Mouse (Mus musculus) CD4-positive, CD25-positive, alpha-beta regulatory T cell, adult 4 months (primary cell): ENCODE measurements around the gene Vmn1r201. TPM values are rescaled to one million over a fixed set of nuclear protein-coding genes. Genes with fewer than 3 reads are reported as not detected.

Source experiments
- ATAC-seq: one replicate; pipeline ENCODE4 v1.8.0; 2017
- polyA plus RNA-seq, 2 experiments: library from polyadenylated mRNA; unstranded; fragments of 100-300 nt; shearing (Covaris generic); gene quantifications; one replicate each; pipeline ENCODE4 v1.2.1; 2017

Vmn1r201 gene
- not detected for polyA plus RNA-seq

DNA sequence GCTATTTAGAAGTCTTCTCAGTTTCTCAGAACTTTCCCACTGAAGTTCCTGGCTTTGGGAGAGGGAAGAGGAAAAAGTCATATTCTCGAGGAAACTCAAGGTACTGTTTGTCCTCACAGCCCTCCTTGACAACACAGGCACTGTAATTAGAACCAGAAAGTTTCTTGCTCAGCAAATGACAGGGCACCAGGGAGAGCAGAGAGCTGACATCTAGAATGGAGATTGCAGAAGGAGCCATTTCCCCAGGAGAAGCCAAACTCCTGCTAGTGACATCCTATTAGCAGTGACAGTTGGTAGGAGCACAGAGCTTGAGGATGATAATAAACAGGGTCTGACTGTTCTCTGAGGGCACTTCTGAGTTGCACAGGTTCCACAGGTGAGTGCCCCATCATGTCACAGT is at the start of gene Vmn1r201:
Gene Vmn1r201 (plus strand): TSS at position 301 of the 400 bp plus-strand sequence.
- ATAC-seq = no peak

DNA sequence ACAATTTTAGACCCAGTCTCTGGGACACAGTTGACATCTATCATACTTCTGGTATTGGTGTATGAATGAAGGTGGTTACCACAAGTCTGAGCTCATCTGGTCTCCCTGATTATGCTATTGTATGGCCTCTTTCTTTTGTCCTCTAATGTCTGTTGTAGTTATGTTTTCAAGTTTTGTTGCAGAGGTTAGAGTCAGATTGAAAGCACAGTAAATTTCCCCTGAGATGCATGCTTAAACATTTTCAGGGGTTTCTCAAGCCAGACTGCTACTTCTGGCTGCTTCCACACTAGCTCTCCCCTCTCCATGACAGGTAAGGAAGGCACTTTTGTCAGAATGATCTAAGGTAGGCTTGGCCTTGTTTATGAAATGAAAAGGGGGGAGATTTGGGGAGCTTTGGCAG is 16.6 kb upstream of the Vmn1r201 start:
- no peak for ATAC-seq

DNA sequence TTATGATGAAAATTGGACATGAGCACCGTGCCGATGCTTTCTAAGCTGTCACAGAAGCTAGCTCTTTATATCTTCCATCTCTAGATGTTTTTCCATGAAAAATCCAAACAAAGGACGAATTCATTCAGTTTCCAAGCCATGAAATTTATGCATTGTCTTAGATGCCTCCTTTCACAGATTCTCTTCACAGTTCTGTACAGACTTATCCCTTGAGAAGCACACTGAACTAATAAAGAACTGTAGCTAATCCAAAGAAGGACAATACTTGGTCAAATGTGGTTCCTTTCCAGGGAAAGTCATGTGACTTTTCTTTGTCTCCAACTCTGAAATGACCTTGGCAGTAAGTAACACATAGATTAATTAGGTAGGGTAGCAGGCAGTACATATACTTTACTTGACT is 30.7 kb downstream of the Vmn1r201 start:
- ATAC-seq = no peak

DNA sequence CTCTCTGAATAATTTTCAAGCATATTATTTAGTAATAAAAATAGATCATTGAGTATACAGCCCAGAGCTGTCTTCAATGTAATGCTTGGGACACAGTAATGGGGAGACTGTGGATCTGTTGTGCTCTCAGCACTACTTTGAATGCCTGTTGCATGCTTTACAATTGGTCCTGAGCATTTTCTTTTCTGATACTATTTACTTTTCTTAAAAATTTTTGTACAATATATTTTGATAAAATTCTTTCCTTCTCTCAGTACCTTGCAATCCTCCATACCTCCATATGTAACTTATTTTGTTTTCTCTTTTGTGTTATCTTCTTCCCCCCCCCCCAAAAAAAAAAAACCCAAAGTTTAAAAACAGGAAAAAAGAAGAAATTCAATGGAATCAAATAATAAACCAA is 33.6 kb downstream of the Vmn1r201 start, which contains the start of gene Vmn1r202:
Gene Vmn1r202 (minus strand): TSS at position 101 of the 400 bp plus-strand sequence.
- no peak for ATAC-seq

GRCm38 (mm10) chr13:22517814-22518213 is 46.1 kb downstream of the Vmn1r201 start, which contains the start of gene Vmn1r203:
Gene Vmn1r203, plus strand, starts transcription at chr13:22518114.
- ATAC-seq = no peak

Other genes with a start within 250 kb of the Vmn1r201 start
- not detected for gene Vmn1r193, start 248.8 kb upstream of the Vmn1r201 start, polyA plus RNA-seq
- gene Vmn1r194, start 227.7 kb upstream of the Vmn1r201 start, polyA plus RNA-seq = not detected
- not detected for gene Vmn1r195, start 201.4 kb upstream of the Vmn1r201 start, polyA plus RNA-seq
- not detected for gene Vmn1r196, start 182.0 kb upstream of the Vmn1r201 start, polyA plus RNA-seq
- gene Vmn1r197, start 147.3 kb upstream of the Vmn1r201 start, polyA plus RNA-seq = not detected
- gene Vmn1r198, start 121.6 kb upstream of the Vmn1r201 start, polyA plus RNA-seq = not detected
- gene Vmn1r199, start 92.1 kb upstream of the Vmn1r201 start, polyA plus RNA-seq = not detected
- not detected for gene Vmn1r200, start 81.5 kb upstream of the Vmn1r201 start, polyA plus RNA-seq
- gene Vmn1r202, start 33.5 kb downstream of the Vmn1r201 start, polyA plus RNA-seq = not detected
- gene Vmn1r203, start 46.2 kb downstream of the Vmn1r201 start, polyA plus RNA-seq = under 1 TPM in 1 of 2 experiments, not detected in 1; 0.16 TPM
- not detected for gene Vmn1r204, start 81.3 kb downstream of the Vmn1r201 start, polyA plus RNA-seq
- gene Vmn1r205, start 121.1 kb downstream of the Vmn1r201 start, polyA plus RNA-seq = not detected
- gene Vmn1r206, start 152.3 kb downstream of the Vmn1r201 start, polyA plus RNA-seq = not detected